Mouse (Mus musculus) cortical plate, adult 2 months (tissue): ENCODE measurements around the gene Nalcn.

Source experiments
- CTCF ChIP-seq: fragments of 200-500 bp; IDR thresholded peaks from 2 replicates; pipeline ENCODE4 v1.5.1; 2011; ENCODE audit warnings: mild to moderate bottlenecking, control low read depth, low read length; ENCODE audit not compliant: insufficient read depth; ENCODE audit errors: extremely low read depth
- POLR2A ChIP-seq: fragments of 200-500 bp; IDR thresholded peaks from 2 replicates; pipeline ENCODE4 v1.6.1; 2011; ENCODE audit warnings: mild to moderate bottlenecking, low read length, control low read depth; ENCODE audit not compliant: insufficient read depth; ENCODE audit errors: extremely low read depth

GRCm38 (mm10) chr14:123312371-123312770 is 314.6 kb downstream of the Nalcn start:
- no peak for TF ChIP-seq POLR2A
- no peak for TF ChIP-seq CTCF
